Mouse (Mus musculus): ENCODE data around the gene Aldh16a1. TPM values are rescaled to one million over a fixed set of nuclear protein-coding genes. Genes with fewer than 3 reads are reported as not detected.
A peak's percentile ranks its signal among the peaks of the same experiment; 100 is the strongest.
"Not testable (repeated sequence)": the region's sequence is repeated elsewhere in the genome, so short reads cannot be mapped to it uniquely, and the experiment has no call there.

Aldh16a1 gene
- polyA plus RNA-seq, 1 experiment from 2014 or later = 66.6 TPM

- no peak overlapping the region for H3K9ac ChIP-seq (ENCODE audit: low read length)
- peaks cover 37% of the 10 kb centered on the region for H3K36me3 ChIP-seq (ENCODE audit: control insufficient read depth, insufficient read depth, low read length)
- 96% methylated on average over 6 of the region's 6 CpGs for WGBS
- DNase-seq (ENCODE audit: low spot score) (no peak), ATAC-seq (replicated peaks; ENCODE audit: low FRiP score, low TSS enrichment, low read depth) (no peak)
- H3K4me1 ChIP-seq (replicated peaks; ENCODE audit: control insufficient read depth, insufficient read depth, low read length) = peaks cover 8% of the 10 kb centered on the region; the same call in 1 of the 2 replicates
- H3K27me3 ChIP-seq (replicated peaks; ENCODE audit: control insufficient read depth, insufficient read depth, low read length) = peaks cover 18% of the 10 kb centered on the region
- no peaks in the 10 kb centered on the region for H3K9me3 ChIP-seq (ENCODE audit: control insufficient read depth, low read length)
- H3K27ac ChIP-seq (ENCODE audit: low read depth) = no peak overlapping the region
- H3K4me3 ChIP-seq (ENCODE audit: low read depth, low read length) = no peak overlapping the region
- H3K4me2 ChIP-seq (ENCODE audit: low read length) = no peak overlapping the region
Measured at GRCm38 (mm10) chr7:45158991-45159390, 4.6 kb upstream of the Aldh16a1 start.

GRCm38 (mm10) chr7:45157459-45157858 lies 3.1 kb upstream of the Aldh16a1 start:
- no peak for ATAC-seq (replicated peaks; ENCODE audit: low FRiP score, low TSS enrichment, low read depth)
- Histone ChIP-seq H3K9ac (ENCODE audit: low read length) (no peak overlapping the region), H3K4me2 (ENCODE audit: low read length) (no peak overlapping the region), H3K4me3 (ENCODE audit: low read depth, low read length) (no peak overlapping the region), H3K27me3 (replicated peaks; ENCODE audit: control insufficient read depth, insufficient read depth, low read length) (peaks cover 3% of the 10 kb centered on the region; the same call in 1 of the 2 replicates), H3K4me1 (replicated peaks; ENCODE audit: control insufficient read depth, insufficient read depth, low read length) (peaks cover 8% of the 10 kb centered on the region; the same call in 1 of the 2 replicates), H3K27ac (ENCODE audit: low read depth) (no peak overlapping the region), H3K36me3 (ENCODE audit: control insufficient read depth, insufficient read depth, low read length) (peaks cover 37% of the 10 kb centered on the region), H3K9me3 (ENCODE audit: control insufficient read depth, low read length) (no peaks in the 10 kb centered on the region)
- WGBS = 84% methylated on average over 14 of the region's 14 CpGs
- DNase-seq (ENCODE audit: low spot score) = no peak

GRCm38 (mm10) chr7:45156206-45156605 lies 1.8 kb upstream of the Aldh16a1 start:
- no peaks in the 10 kb centered on the region for H3K9me3 ChIP-seq (ENCODE audit: control insufficient read depth, low read length)
- H3K9ac ChIP-seq (ENCODE audit: low read length) = no peak overlapping the region
- no peak overlapping the region for H3K4me2 ChIP-seq (ENCODE audit: low read length)
- no peak overlapping the region for H3K4me3 ChIP-seq (ENCODE audit: low read depth, low read length)
- DNase-seq (ENCODE audit: low spot score) (no peak), ATAC-seq (replicated peaks; ENCODE audit: low FRiP score, low TSS enrichment, low read depth) (no peak)
- WGBS = 94% methylated on average over 15 of the region's 15 CpGs
- H3K27ac ChIP-seq (ENCODE audit: low read depth) = no peak overlapping the region
- peaks cover 11% of the 10 kb centered on the region; the same call in 1 of the 2 replicates for H3K4me1 ChIP-seq (replicated peaks; ENCODE audit: control insufficient read depth, insufficient read depth, low read length)
- H3K27me3 ChIP-seq (replicated peaks; ENCODE audit: control insufficient read depth, insufficient read depth, low read length) = no peaks in the 10 kb centered on the region
- peaks cover 37% of the 10 kb centered on the region for H3K36me3 ChIP-seq (ENCODE audit: control insufficient read depth, insufficient read depth, low read length)

GRCm38 (mm10) chr7:45155590-45155989 lies 1.2 kb upstream of the Aldh16a1 start:
- H3K9me3 ChIP-seq (ENCODE audit: control insufficient read depth, low read length) = no peaks in the 10 kb centered on the region
- 85% methylated on average over 9 of the region's 9 CpGs for WGBS
- H3K27me3 ChIP-seq (replicated peaks; ENCODE audit: control insufficient read depth, insufficient read depth, low read length) = no peaks in the 10 kb centered on the region
- ATAC-seq (replicated peaks; ENCODE audit: low FRiP score, low TSS enrichment, low read depth) (no peak), DNase-seq (ENCODE audit: low spot score) (no peak)
- no peak overlapping the region for H3K9ac ChIP-seq (ENCODE audit: low read length)
- peaks cover 11% of the 10 kb centered on the region; the same call in 1 of the 2 replicates for H3K4me1 ChIP-seq (replicated peaks; ENCODE audit: control insufficient read depth, insufficient read depth, low read length)
- H3K4me3 ChIP-seq (ENCODE audit: low read depth, low read length) = no peak overlapping the region
- no peak overlapping the region; the same call in 1 of the 2 replicates for H3K4me2 ChIP-seq (ENCODE audit: low read length)
- no peak overlapping the region for H3K27ac ChIP-seq (ENCODE audit: low read depth)
- peaks cover 33% of the 10 kb centered on the region for H3K36me3 ChIP-seq (ENCODE audit: control insufficient read depth, insufficient read depth, low read length)

- WGBS = 76% methylated on average over 12 of the region's 12 CpGs
- H3K9ac ChIP-seq (ENCODE audit: low read length) = no peak overlapping the region; the same call in 1 of the 2 replicates
- H3K4me1 ChIP-seq (replicated peaks; ENCODE audit: control insufficient read depth, insufficient read depth, low read length) = peaks cover 11% of the 10 kb centered on the region; the same call in 1 of the 2 replicates
- no peak for DNase-seq (ENCODE audit: low spot score)
- 0 out of 2 replicates have a peak overlapping the region, but pooled peaks have one; percentile 96 for H3K27ac ChIP-seq (ENCODE audit: low read depth)
- ATAC-seq (replicated peaks; ENCODE audit: low FRiP score, low TSS enrichment, low read depth) = no peak; the same call in 1 of the 2 replicates
- peaks cover 28% of the 10 kb centered on the region for H3K36me3 ChIP-seq (ENCODE audit: control insufficient read depth, insufficient read depth, low read length)
- no peaks in the 10 kb centered on the region for H3K27me3 ChIP-seq (replicated peaks; ENCODE audit: control insufficient read depth, insufficient read depth, low read length)
- H3K4me2 ChIP-seq (ENCODE audit: low read length) = peak overlapping the region; percentile 70
- no peaks in the 10 kb centered on the region for H3K9me3 ChIP-seq (ENCODE audit: control insufficient read depth, low read length)
- peak overlapping the region; percentile 75 for H3K4me3 ChIP-seq (ENCODE audit: low read depth, low read length)
Measured at GRCm38 (mm10) chr7:45154993-45155514, 670 bp upstream of the Aldh16a1 start.

GRCm38 (mm10) chr7:45153586-45153985 lies 798 bp downstream of the Aldh16a1 start:
- ATAC-seq (replicated peaks; ENCODE audit: low FRiP score, low TSS enrichment, low read depth) (no peak), DNase-seq (ENCODE audit: low spot score) (no peak)
- WGBS = 2% methylated on average over 5 of the region's 5 CpGs

GRCm38 (mm10) chr7:45153052-45153451 lies 1.3 kb downstream of the Aldh16a1 start:
- Histone ChIP-seq H3K4me3 (ENCODE audit: low read depth, low read length) (peak overlapping the region; percentile 75; the same call in 1 of the 2 replicates), H3K4me1 (replicated peaks; ENCODE audit: control insufficient read depth, insufficient read depth, low read length) (peaks cover 11% of the 10 kb centered on the region; the same call in 1 of the 2 replicates), H3K36me3 (ENCODE audit: control insufficient read depth, insufficient read depth, low read length) (peaks cover 16% of the 10 kb centered on the region; the same call in 1 of the 2 replicates), H3K4me2 (ENCODE audit: low read length) (peak overlapping the region; percentile 70)
- H3K27ac ChIP-seq (ENCODE audit: low read depth); ATAC-seq (replicated peaks; ENCODE audit: low FRiP score, low TSS enrichment, low read depth); H3K9me3 ChIP-seq (ENCODE audit: control insufficient read depth, low read length); H3K27me3 ChIP-seq (replicated peaks; ENCODE audit: control insufficient read depth, insufficient read depth, low read length); DNase-seq (ENCODE audit: low spot score); H3K9ac ChIP-seq (ENCODE audit: low read length): not testable (repeated sequence)
- WGBS = 92% methylated on average over 2 of the region's 2 CpGs

More at GRCm38 (mm10) chr7:45153586-45153985, 798 bp downstream of the Aldh16a1 start:
- H3K4me3 ChIP-seq (ENCODE audit: low read depth, low read length) = peak overlapping the region; percentile 75
- peak overlapping the region; percentile 96 for H3K27ac ChIP-seq (ENCODE audit: low read depth)
- H3K27me3 ChIP-seq (replicated peaks; ENCODE audit: control insufficient read depth, insufficient read depth, low read length) = no peaks in the 10 kb centered on the region
- H3K9ac ChIP-seq (ENCODE audit: low read length) = peak overlapping the region; percentile 90
- H3K4me1 ChIP-seq (replicated peaks; ENCODE audit: control insufficient read depth, insufficient read depth, low read length) = peaks cover 11% of the 10 kb centered on the region; the same call in 1 of the 2 replicates
- H3K4me2 ChIP-seq (ENCODE audit: low read length) = peak overlapping the region; percentile 70
- H3K36me3 ChIP-seq (ENCODE audit: control insufficient read depth, insufficient read depth, low read length) = peaks cover 13% of the 10 kb centered on the region
- no peaks in the 10 kb centered on the region for H3K9me3 ChIP-seq (ENCODE audit: control insufficient read depth, low read length)

- no peaks in the 10 kb centered on the region for H3K27me3 ChIP-seq (replicated peaks; ENCODE audit: control insufficient read depth, insufficient read depth, low read length)
- H3K27ac ChIP-seq (ENCODE audit: low read depth) = peak overlapping the region; percentile 79
- H3K4me1 ChIP-seq (replicated peaks; ENCODE audit: control insufficient read depth, insufficient read depth, low read length) = peaks cover 11% of the 10 kb centered on the region; the same call in 1 of the 2 replicates
- no peak overlapping the region for H3K4me3 ChIP-seq (ENCODE audit: low read depth, low read length)
- peaks cover 21% of the 10 kb centered on the region for H3K36me3 ChIP-seq (ENCODE audit: control insufficient read depth, insufficient read depth, low read length)
- no peaks in the 10 kb centered on the region for H3K9me3 ChIP-seq (ENCODE audit: control insufficient read depth, low read length)
- no peak overlapping the region for H3K4me2 ChIP-seq (ENCODE audit: low read length)
- 34% methylated on average over 11 of the region's 11 CpGs for whole genome bisulfite sequencing
- DNase-seq (ENCODE audit: low spot score) (no peak), ATAC-seq (replicated peaks; ENCODE audit: low FRiP score, low TSS enrichment, low read depth) (no peak)
- no peak overlapping the region for H3K9ac ChIP-seq (ENCODE audit: low read length)
Measured at GRCm38 (mm10) chr7:45151303-45151702, 3.1 kb downstream of the Aldh16a1 start.

- Histone ChIP-seq H3K36me3 (ENCODE audit: control insufficient read depth, insufficient read depth, low read length) (peaks cover 31% of the 10 kb centered on the region), H3K4me3 (ENCODE audit: low read depth, low read length) (no peak overlapping the region), H3K9ac (ENCODE audit: low read length) (no peak overlapping the region), H3K27me3 (replicated peaks; ENCODE audit: control insufficient read depth, insufficient read depth, low read length) (no peaks in the 10 kb centered on the region), H3K9me3 (ENCODE audit: control insufficient read depth, low read length) (no peaks in the 10 kb centered on the region), H3K4me2 (ENCODE audit: low read length) (no peak overlapping the region), H3K4me1 (replicated peaks; ENCODE audit: control insufficient read depth, insufficient read depth, low read length) (peaks cover 9% of the 10 kb centered on the region; the same call in 1 of the 2 replicates), H3K27ac (ENCODE audit: low read depth) (peak overlapping the region; percentile 79)
- 52% methylated on average over 4 of the region's 4 CpGs for WGBS
- DNase-seq (ENCODE audit: low spot score) (no peak), ATAC-seq (replicated peaks; ENCODE audit: low FRiP score, low TSS enrichment, low read depth) (no peak)
Measured at GRCm38 (mm10) chr7:45150321-45150720, 4.1 kb downstream of the Aldh16a1 start.
